Mouse (Mus musculus) C2C12 (cell line): Measurements from ENCODE around the gene Ngdn. TPM values are rescaled to one million over a fixed set of nuclear protein-coding genes. Genes with fewer than 3 reads are reported as not detected.

ENCODE experiments used
- H3K27me3 ChIP-seq: one replicate; pipeline ENCODE4 v1.6.1; 2011; ENCODE audit not compliant: control insufficient read depth, insufficient read depth, insufficient read length
- H3K36me3 ChIP-seq: one replicate; pipeline ENCODE4 v1.6.1; 2011; ENCODE audit not compliant: control insufficient read depth, insufficient read depth
- H3K4me3 ChIP-seq: one replicate; pipeline ENCODE4 v1.5.1; 2011; ENCODE audit warnings: mild to moderate bottlenecking, control low read depth; ENCODE audit not compliant: poor library complexity, insufficient read depth, severe bottlenecking
- H3K79me2 ChIP-seq: one replicate; pipeline ENCODE4 v1.6.1; 2011; ENCODE audit not compliant: control insufficient read depth, insufficient read depth
- H3K79me3 ChIP-seq: one replicate; pipeline ENCODE4 v1.6.1; 2011; ENCODE audit warnings: low read depth, control low read depth
- H3ac ChIP-seq: one replicate; pipeline ENCODE3; 2011; ENCODE audit warnings: low read depth; ENCODE audit not compliant: control insufficient read depth, insufficient read length
- CEBPB ChIP-seq: IDR thresholded peaks from one replicate; pipeline ENCODE4 v1.6.1; 2011; ENCODE audit warnings: low read depth, mild to moderate bottlenecking, control low read depth, moderate library complexity
- CTCF ChIP-seq: IDR thresholded peaks from one replicate; pipeline ENCODE4 v1.5.1; 2011; ENCODE audit not compliant: control insufficient read depth, insufficient read depth, insufficient read length
- FOSL1 ChIP-seq: IDR thresholded peaks from one replicate; pipeline ENCODE4 v1.8.0; 2011; ENCODE audit warnings: mild to moderate bottlenecking, low read length; ENCODE audit not compliant: poor library complexity, insufficient read depth, severe bottlenecking
- MAX ChIP-seq: IDR thresholded peaks from one replicate; pipeline ENCODE4 v1.6.1; 2011; ENCODE audit warnings: mild to moderate bottlenecking, control low read depth
- MYOD1 ChIP-seq: IDR thresholded peaks from one replicate; pipeline ENCODE4 v1.6.1; 2011; ENCODE audit warnings: low read depth; ENCODE audit not compliant: control insufficient read depth, insufficient read length
- MYOG ChIP-seq: IDR thresholded peaks from one replicate; pipeline ENCODE4 v1.6.1; 2011; ENCODE audit not compliant: control insufficient read depth, insufficient read length; ENCODE audit errors: extremely low read depth
- USF1 ChIP-seq: IDR thresholded peaks from one replicate; pipeline ENCODE4 v1.6.1; 2011; ENCODE audit warnings: low read depth, mild to moderate bottlenecking, control low read depth, moderate library complexity
- polyA plus RNA-seq: library from polyadenylated mRNA; unstranded; fragments of >200 nt; fragmentation: generic; extraction: Trizol; gene quantifications from one replicate; pipeline ENCODE4 v1.2.1, GENCODE M21; 2012; ENCODE audit warnings: missing spikeins

Ngdn gene
- polyA plus RNA-seq, 1 experiment: 56.0 TPM

DNA sequence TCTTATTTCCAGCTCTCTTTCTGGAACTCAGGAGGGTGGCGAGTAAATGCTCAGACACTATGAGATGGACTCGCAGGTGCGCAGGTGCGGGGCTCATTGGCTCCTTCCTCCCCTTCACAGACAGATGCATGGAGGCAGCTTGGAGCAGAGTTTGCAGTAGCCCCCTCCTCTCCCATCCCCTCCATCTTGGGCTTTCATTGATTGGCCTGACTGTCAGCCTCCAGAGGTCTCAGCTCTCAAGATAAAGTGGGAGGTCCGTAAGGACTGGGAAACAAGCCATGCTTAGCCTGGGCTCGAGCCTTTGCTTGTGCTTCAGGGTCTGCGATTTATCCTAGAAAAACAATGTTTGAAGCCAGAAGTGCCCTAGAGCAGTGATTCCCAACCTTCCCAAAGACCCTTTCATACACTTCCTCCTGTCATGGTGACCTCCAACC lies 12.6 kb upstream of the Ngdn start:
- H3ac ChIP-seq: no peak overlapping the region
- no peaks in the 10 kb centered on the region for H3K79me2 ChIP-seq
- no peaks in the 10 kb centered on the region for H3K27me3 ChIP-seq
- TF ChIP-seq USF1 (no peak), MAX (no peak), FOSL1 (no peak), MYOG (no peak), CTCF (no peak), CEBPB (no peak), MYOD1 (no peak)
- H3K79me3 ChIP-seq: no peaks in the 10 kb centered on the region
- H3K36me3 ChIP-seq: no peaks in the 10 kb centered on the region
- H3K4me3 ChIP-seq: no peak overlapping the region

DNA sequence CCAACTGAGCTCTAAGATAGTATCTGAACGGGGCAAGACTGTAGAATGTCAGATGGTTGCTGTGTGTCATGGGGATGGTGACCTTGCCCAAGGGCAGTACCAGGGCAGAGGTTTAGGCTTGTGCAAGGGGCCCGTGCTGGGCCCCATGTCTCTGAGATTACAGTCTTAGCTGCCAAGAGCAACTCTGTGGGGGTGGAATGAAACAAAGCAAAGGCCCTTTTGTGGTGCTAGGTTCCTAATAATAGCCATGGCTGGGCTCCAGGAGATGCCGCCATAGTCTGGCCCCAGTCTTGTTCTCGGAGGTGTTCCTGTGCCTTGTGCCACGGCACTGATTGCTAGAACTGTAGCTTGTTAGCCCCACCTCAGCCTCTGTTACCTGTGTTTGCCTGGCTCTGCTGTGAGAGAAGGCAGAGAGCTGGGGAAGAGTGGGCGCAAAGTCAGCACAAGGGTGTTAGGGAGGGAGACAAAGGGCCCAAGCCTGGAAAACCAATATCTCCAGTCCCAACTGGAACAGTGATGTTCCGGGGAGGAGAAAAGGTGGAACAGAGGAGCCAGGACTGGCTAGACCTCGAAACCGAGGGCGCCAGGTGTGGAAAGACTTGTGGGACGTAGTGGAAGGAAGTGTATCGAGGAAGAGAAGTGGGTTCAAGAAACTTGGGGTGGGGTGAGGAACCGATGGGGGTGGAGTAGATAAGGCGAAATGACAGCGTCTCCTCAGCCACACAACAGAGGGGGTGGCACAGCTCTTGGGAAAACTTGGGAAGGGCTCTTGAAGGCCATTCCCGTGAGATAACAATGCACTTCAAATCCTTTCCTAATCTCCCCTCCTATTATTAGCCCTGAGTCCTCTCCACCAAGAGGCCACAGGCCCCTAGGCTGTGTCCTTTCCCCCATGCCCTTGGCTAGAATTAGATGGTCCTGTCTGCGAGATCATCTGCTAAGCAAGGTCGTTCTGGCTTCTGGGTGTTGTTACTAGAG lies 11.1 kb upstream of the Ngdn start:
- no peaks in the 10 kb centered on the region for H3K79me2 ChIP-seq
- H3K36me3 ChIP-seq: no peaks in the 10 kb centered on the region
- TF ChIP-seq MAX (no peak), FOSL1 (no peak), USF1 (no peak), CEBPB (no peak), MYOD1 (no peak), CTCF (no peak), MYOG (no peak)
- no peak overlapping the region for H3ac ChIP-seq
- H3K27me3 ChIP-seq: no peaks in the 10 kb centered on the region
- no peaks in the 10 kb centered on the region for H3K79me3 ChIP-seq
- H3K4me3 ChIP-seq: no peak overlapping the region

DNA sequence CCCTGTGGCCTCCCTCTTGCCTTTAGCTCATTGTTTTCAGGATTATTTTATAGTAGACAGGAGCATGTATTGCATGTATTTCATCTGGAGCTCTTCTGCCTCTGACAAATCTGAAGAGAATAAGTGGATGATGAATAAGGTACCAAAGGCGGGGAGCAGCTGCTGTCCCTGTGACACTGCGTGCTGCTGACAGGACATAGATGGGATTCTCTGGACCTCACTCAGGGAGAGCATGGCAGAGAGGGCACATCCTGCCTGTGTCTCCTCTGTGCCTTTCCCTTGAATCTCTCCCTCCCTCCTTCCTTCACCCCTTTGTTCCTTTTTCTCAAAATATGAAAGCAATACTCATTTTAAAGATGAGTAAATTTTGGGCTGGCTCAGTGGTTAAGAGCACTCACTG lies 9.7 kb upstream of the Ngdn start:
- no peak overlapping the region for H3K4me3 ChIP-seq
- H3K79me2 ChIP-seq: no peaks in the 10 kb centered on the region
- H3K36me3 ChIP-seq: no peaks in the 10 kb centered on the region
- TF ChIP-seq CEBPB: no peak
- no peak for TF ChIP-seq MAX
- no peak for TF ChIP-seq FOSL1
- no peak for TF ChIP-seq CTCF
- TF ChIP-seq MYOG: no peak
- no peak for TF ChIP-seq MYOD1
- no peak for TF ChIP-seq USF1
- no peaks in the 10 kb centered on the region for H3K27me3 ChIP-seq
- no peak overlapping the region for H3ac ChIP-seq
- no peaks in the 10 kb centered on the region for H3K79me3 ChIP-seq

DNA sequence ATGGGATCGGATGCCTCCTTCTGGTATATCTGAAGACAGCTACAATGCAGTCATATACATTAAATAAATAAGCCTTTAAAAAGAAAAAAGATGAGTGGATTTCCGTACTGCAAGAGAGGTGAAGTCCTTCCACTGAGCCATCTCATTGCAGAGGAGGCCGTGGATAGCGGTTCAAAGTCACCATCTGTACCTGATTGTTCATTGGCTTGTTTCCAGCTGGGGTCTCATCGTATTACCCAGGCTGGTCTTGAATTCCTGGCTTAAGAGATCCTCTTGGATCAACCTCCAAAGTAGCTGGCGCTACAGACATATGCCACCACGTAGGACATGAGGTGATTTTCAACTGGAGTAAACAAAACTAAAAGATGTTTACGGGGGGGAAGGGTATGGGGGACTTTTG lies 9.3 kb upstream of the Ngdn start:
- no peaks in the 10 kb centered on the region for H3K79me3 ChIP-seq
- TF ChIP-seq CTCF (no peak), MYOG (no peak), CEBPB (no peak), MAX (no peak), USF1 (no peak), FOSL1 (no peak), MYOD1 (no peak)
- H3K27me3 ChIP-seq: no peaks in the 10 kb centered on the region
- H3ac ChIP-seq: no peak overlapping the region
- H3K4me3 ChIP-seq: no peak overlapping the region
- H3K36me3 ChIP-seq: no peaks in the 10 kb centered on the region
- H3K79me2 ChIP-seq: no peaks in the 10 kb centered on the region

GRCm38 (mm10) chr14:55006541-55006940 lies 8.7 kb upstream of the Ngdn start:
- Histone ChIP-seq H3K79me2 (no peaks in the 10 kb centered on the region), H3K36me3 (no peaks in the 10 kb centered on the region), H3K27me3 (no peaks in the 10 kb centered on the region), H3K79me3 (no peaks in the 10 kb centered on the region), H3ac (no peak overlapping the region), H3K4me3 (no peak overlapping the region)
- TF ChIP-seq FOSL1 (no peak), CEBPB (no peak), MAX (no peak), MYOG (no peak)
